Mouse (Mus musculus) CH12.LX (cell line): ENCODE results near the gene Yrdc.

Experiments
- CTCF ChIP-seq, 2 experiments: IDR thresholded peaks in 1 of 2; conservative IDR thresholded peaks in 1 of 2; 2 replicates each; pipeline ENCODE4 v1.5.1; 2011 to 2012; ENCODE audit warnings: low read depth in 2 of 2, low read length in 2 of 2, improper control_type of control experiment in 1 of 2, inconsistent platforms in 1 of 2, mild to moderate bottlenecking in 1 of 2, moderate library complexity in 1 of 2
- E2F4 ChIP-seq: IDR thresholded peaks from 2 replicates; pipeline ENCODE4 v1.6.1; 2011; ENCODE audit warnings: low read depth, low read length, improper control_type of control experiment; ENCODE audit not compliant: insufficient replicate concordance
- MAX ChIP-seq: IDR thresholded peaks from 2 replicates; pipeline ENCODE4 v1.6.1; 2011; ENCODE audit warnings: low read length, improper control_type of control experiment
- POLR2A ChIP-seq: IDR thresholded peaks from 2 replicates; pipeline ENCODE4 v1.6.1; 2011; ENCODE audit warnings: low read depth, mild to moderate bottlenecking, improper control_type of control experiment, low read length

GRCm38 (mm10) chr4:124890831-124891230, 40.4 kb downstream of the Yrdc start:
- TF ChIP-seq E2F4: no peak
- no peak for TF ChIP-seq MAX
- TF ChIP-seq CTCF (conservative IDR thresholded peaks at IDR 0.05 in 1 of 2, IDR thresholded peaks at IDR 0.05 in 1 of 2; ENCODE audit: low read depth in 2 of 2, low read length in 2 of 2): no peak
- TF ChIP-seq POLR2A: no peak
